Mouse (Mus musculus) retina, adult 2 months (tissue): Measurements from ENCODE around the gene Spaca4.

Experiments
- DNase-seq: peaks from one replicate; pipeline ENCODE4 v3.0.0-alpha.2; 2012; ENCODE audit warnings: low read depth, low spot score

Spaca4 gene

GRCm38 (mm10) chr7:45713396-45713795, 12.2 kb downstream of the Spaca4 start:
- DNase-seq: no peak

GRCm38 (mm10) chr7:45712022-45712757, 13.4 kb downstream of the Spaca4 start:
- DNase-seq: no peak

- no peak for DNase-seq
These were observed 14.1 kb downstream of the Spaca4 start for GRCm38 (mm10) chr7:45711316-45712021.

- DNase-seq: no peak
These were observed 15.0 kb downstream of the Spaca4 start for GRCm38 (mm10) chr7:45710477-45711191.

- no peak for DNase-seq
These were observed 15.8 kb downstream of the Spaca4 start for GRCm38 (mm10) chr7:45709677-45710355.

- DNase-seq: no peak
These were observed 16.6 kb downstream of the Spaca4 start for GRCm38 (mm10) chr7:45709036-45709435.

- no peak for DNase-seq
These were observed 17.3 kb downstream of the Spaca4 start for GRCm38 (mm10) chr7:45708221-45708761.

GRCm38 (mm10) chr7:45707375-45707967, 18.1 kb downstream of the Spaca4 start:
- DNase-seq: peak; percentile 93

GRCm38 (mm10) chr7:45706721-45707241, 18.8 kb downstream of the Spaca4 start:
- peak; percentile 73 for DNase-seq

- peak; percentile 65 for DNase-seq
These were observed 19.7 kb downstream of the Spaca4 start for GRCm38 (mm10) chr7:45705873-45706281.

GRCm38 (mm10) chr7:45705443-45705864, 20.2 kb downstream of the Spaca4 start:
- no peak for DNase-seq

- peak; percentile 98 for DNase-seq
These were observed 20.7 kb downstream of the Spaca4 start, which contains the start of gene Dbp for GRCm38 (mm10) chr7:45704730-45705442. TSS of gene Dbp (plus strand) at chr7:45705088.

GRCm38 (mm10) chr7:45704046-45704559, 21.5 kb downstream of the Spaca4 start:
- DNase-seq: peak; percentile 91

GRCm38 (mm10) chr7:45703521-45704033, 22.0 kb downstream of the Spaca4 start:
- DNase-seq: no peak

- DNase-seq: no peak
These were observed 22.6 kb downstream of the Spaca4 start for GRCm38 (mm10) chr7:45702809-45703520.

GRCm38 (mm10) chr7:45702316-45702715, 23.3 kb downstream of the Spaca4 start:
- no peak for DNase-seq

GRCm38 (mm10) chr7:45701607-45702006, 24.0 kb downstream of the Spaca4 start:
- no peak for DNase-seq

GRCm38 (mm10) chr7:45701072-45701471, 24.5 kb downstream of the Spaca4 start:
- DNase-seq: no peak
